Mouse (Mus musculus) left cerebral cortex, adult 11 months (tissue): ENCODE results near the gene Abcc2.

Source experiments
- DNase-seq: peaks from one replicate; pipeline ENCODE4 v3.0.0; 2022; ENCODE audit warnings: low spot score

Gene Abcc2

GRCm38 (mm10) chr19:43780391-43780790 lies 1.6 kb upstream of the Abcc2 start:
- DNase-seq = no peak

GRCm38 (mm10) chr19:43784761-43785160 lies 2.8 kb downstream of the Abcc2 start:
- DNase-seq = no peak

GRCm38 (mm10) chr19:43786249-43787026 lies 4.4 kb downstream of the Abcc2 start:
- no peak for DNase-seq

GRCm38 (mm10) chr19:43789817-43790216 lies 7.8 kb downstream of the Abcc2 start:
- DNase-seq = no peak

GRCm38 (mm10) chr19:43792537-43792936 lies 10.5 kb downstream of the Abcc2 start:
- DNase-seq = no peak

GRCm38 (mm10) chr19:43793951-43794350 lies 12.0 kb downstream of the Abcc2 start:
- no peak for DNase-seq

- DNase-seq = no peak
Measured at GRCm38 (mm10) chr19:43795511-43795910, 13.5 kb downstream of the Abcc2 start.

GRCm38 (mm10) chr19:43797216-43797615 lies 15.2 kb downstream of the Abcc2 start:
- no peak for DNase-seq

GRCm38 (mm10) chr19:43801427-43802051 lies 19.5 kb downstream of the Abcc2 start:
- no peak for DNase-seq

GRCm38 (mm10) chr19:43803866-43804265 lies 21.9 kb downstream of the Abcc2 start:
- DNase-seq = no peak

- DNase-seq = no peak
Measured at GRCm38 (mm10) chr19:43809331-43809730, 27.3 kb downstream of the Abcc2 start.

GRCm38 (mm10) chr19:43811419-43811818 lies 29.4 kb downstream of the Abcc2 start:
- no peak for DNase-seq

GRCm38 (mm10) chr19:43813315-43813714 lies 31.3 kb downstream of the Abcc2 start:
- DNase-seq = no peak

GRCm38 (mm10) chr19:43815661-43816414 lies 33.8 kb downstream of the Abcc2 start:
- DNase-seq = peak; percentile 2

GRCm38 (mm10) chr19:43826855-43827254 lies 44.9 kb downstream of the Abcc2 start:
- no peak for DNase-seq

GRCm38 (mm10) chr19:43832425-43833069 lies 50.6 kb downstream of the Abcc2 start:
- peak; percentile 26 for DNase-seq

GRCm38 (mm10) chr19:43843184-43843583 lies 61.2 kb downstream of the Abcc2 start:
- DNase-seq = no peak

- DNase-seq = no peak
Measured at GRCm38 (mm10) chr19:43845331-43845908, 63.4 kb downstream of the Abcc2 start.

GRCm38 (mm10) chr19:43847056-43847455 lies 65.1 kb downstream of the Abcc2 start:
- no peak for DNase-seq

- DNase-seq = no peak
Measured at GRCm38 (mm10) chr19:43847966-43848365, 66.0 kb downstream of the Abcc2 start.

- no peak for DNase-seq
Measured at GRCm38 (mm10) chr19:43850026-43850425, 68.0 kb downstream of the Abcc2 start.
